Mouse (Mus musculus): Measurements from ENCODE around the gene Lypd6b. TPM values are rescaled to one million over a fixed set of nuclear protein-coding genes. Genes with fewer than 3 reads are reported as not detected.

Lypd6b gene
- polyA plus RNA-seq (2017; shearing (Covaris generic)) = 3.9 TPM

DNA sequence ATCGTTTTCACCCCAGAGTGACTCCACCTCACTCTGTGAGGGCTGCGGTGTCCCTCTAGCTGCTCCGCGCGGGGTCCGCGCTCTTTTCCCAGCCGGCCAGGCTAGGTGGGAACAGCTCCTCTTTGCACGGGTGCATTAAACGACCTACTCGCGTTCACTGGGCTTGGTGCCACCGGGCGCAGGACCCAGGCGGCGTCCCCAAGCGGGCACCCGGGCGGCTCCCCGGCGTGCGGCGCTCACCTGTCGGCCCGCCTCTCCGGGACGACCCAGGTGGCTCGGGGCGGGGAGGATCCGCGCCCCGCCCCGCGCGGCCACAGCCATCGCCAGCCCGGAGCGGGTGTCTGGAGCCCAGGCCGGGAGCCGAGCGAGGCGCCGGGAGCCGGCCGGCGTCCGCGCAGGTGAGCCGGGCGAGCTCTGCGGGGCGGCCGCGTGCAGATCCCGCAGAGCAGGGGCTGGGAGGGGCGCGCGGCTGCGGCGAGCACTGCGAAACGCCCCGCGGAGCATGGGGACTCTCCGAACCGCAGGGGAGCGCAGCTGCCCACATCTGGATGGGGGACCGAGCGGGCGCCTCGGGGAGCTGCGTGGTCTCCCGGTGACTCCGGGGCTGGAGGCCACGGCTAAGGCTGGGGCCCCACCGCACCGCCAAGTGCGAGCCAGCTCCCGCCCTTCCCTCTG, at the start of gene Lypd6b:
Gene Lypd6b (plus strand): TSS at position 313 of the 675 bp plus-strand sequence.

Other genes with a start within 250 kb of the Lypd6b start
- gene Kif5c, start 168.4 kb upstream of the Lypd6b start, polyA plus RNA-seq (2017; shearing (Covaris generic)) = 5.1 TPM

All from effector memory CD4-positive, alpha-beta T cell, adult 5 months (primary cell).